Mouse (Mus musculus) forebrain, embryonic 15.5 days (tissue): ENCODE data around the gene Olfr1294. TPM values are rescaled to one million over a fixed set of nuclear protein-coding genes. Genes with fewer than 3 reads are reported as not detected.

Experiments
- ATAC-seq: fragments of 200-750 bp; cut with Nextera tagmentation; replicated peaks from 2 replicates; pipeline ENCODE4 v1.8.0; 2017; ENCODE audit warnings: mild to moderate bottlenecking, moderate TSS enrichment, moderate library complexity
- H3K27ac ChIP-seq: fragments of 300-500 bp; sonication (generic); replicated peaks from 2 replicates; pipeline ENCODE4 v1.5.1; 2015; ENCODE audit warnings: mild to moderate bottlenecking, inconsistent platforms
- H3K27me3 ChIP-seq: fragments of 300-500 bp; sonication (generic); 2 replicates; pipeline ENCODE4 v1.6.1; 2015; ENCODE audit warnings: inconsistent platforms
- H3K36me3 ChIP-seq: fragments of 300-500 bp; sonication (generic); 2 replicates; pipeline ENCODE4 v1.6.1; 2015; ENCODE audit warnings: mild to moderate bottlenecking, inconsistent platforms
- H3K4me1 ChIP-seq: fragments of 300-500 bp; sonication (generic); 2 replicates; pipeline ENCODE4 v1.6.1; 2015; ENCODE audit warnings: inconsistent platforms
- H3K4me2 ChIP-seq: fragments of 300-500 bp; sonication (generic); replicated peaks from 2 replicates; pipeline ENCODE4 v1.6.1; 2015; ENCODE audit warnings: mild to moderate bottlenecking, inconsistent platforms
- H3K4me3 ChIP-seq: fragments of 300-500 bp; sonication (generic); 2 replicates; pipeline ENCODE4 v1.5.1; 2015; ENCODE audit warnings: mild to moderate bottlenecking, inconsistent platforms
- H3K9ac ChIP-seq: fragments of 300-500 bp; sonication (generic); replicated peaks from 2 replicates; pipeline ENCODE4 v1.6.1; 2015; ENCODE audit warnings: mild to moderate bottlenecking, inconsistent platforms
- H3K9me3 ChIP-seq: fragments of 300-500 bp; sonication (generic); 2 replicates; pipeline ENCODE4 v1.6.1; 2016; ENCODE audit warnings: inconsistent platforms
- WGBS: fragments of 180-500 bp; shearing (Covaris S2); methylation state at CpG from one replicate; pipeline ENCODE4 v1.1.7; 2015; ENCODE audit warnings: mixed read lengths; 5-methylcytosine and 5-hydroxymethylcytosine counted together
- polyA plus RNA-seq: library from polyadenylated mRNA; unstranded; fragments of >200 nt; fragmentation: Nextera tagmentation; extraction: Ambion mirVana; gene quantifications from 2 replicates; pipeline ENCODE4 v1.2.1, GENCODE M21; 2015

Olfr1294 gene
- polyA plus RNA-seq: not detected in 2 replicates

DNA sequence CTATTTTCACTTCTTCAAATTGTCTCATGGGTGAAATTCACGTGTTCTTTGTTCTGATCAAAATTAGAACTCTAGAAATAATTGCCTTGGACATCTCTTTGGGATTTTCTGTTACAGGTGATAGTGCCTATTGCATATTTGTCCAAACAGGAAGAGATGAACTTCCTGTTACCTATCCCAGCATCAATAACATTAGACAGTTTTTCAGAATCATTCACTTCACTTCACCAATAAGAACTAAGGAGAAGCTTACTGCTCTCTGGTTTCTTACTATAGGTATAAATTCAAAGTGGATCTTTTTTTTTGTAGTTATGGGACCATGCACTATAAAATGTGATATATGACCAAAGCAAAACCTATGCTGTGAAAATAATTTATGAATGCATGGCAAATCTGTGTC is at the start of gene Olfr1294:
Gene Olfr1294, minus strand, starts transcription at position 101 of the 400 bp plus-strand sequence.
- H3K4me2 ChIP-seq: no peak within 1 kb of the TSS
- WGBS: 40% methylated on average over 1 of the region's 1 CpGs
- no peaks in the 10 kb centered on the region for H3K9me3 ChIP-seq
- H3K36me3 ChIP-seq: no peaks in the 10 kb centered on the region
- H3K4me3 ChIP-seq: no peak within 1 kb of the TSS
- H3K27ac ChIP-seq: no peak within 1 kb of the TSS
- no peak within 1 kb of the TSS for H3K9ac ChIP-seq
- ATAC-seq: no peak
- no peaks in the 10 kb centered on the region for H3K4me1 ChIP-seq
- H3K27me3 ChIP-seq: no peaks in the 10 kb centered on the region

DNA sequence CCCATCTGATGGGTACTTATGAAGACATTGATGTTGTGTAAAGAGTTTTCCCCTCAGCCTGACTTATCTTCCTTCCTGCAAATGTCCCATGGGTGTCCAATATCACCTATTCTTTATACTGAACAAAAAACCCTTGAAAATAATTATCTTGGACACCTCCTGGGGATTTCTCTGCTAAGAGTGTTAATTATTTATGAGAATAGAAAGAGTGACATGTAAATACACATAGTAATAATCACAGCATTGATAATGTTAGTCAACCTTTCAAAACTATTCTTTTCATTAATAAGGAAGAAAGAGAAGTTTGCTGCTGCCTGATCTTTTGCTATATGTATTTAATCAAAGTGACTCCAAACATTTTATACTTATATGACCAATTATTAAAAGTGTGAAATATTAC is 29.5 kb upstream of the Olfr1294 start, which contains the start of gene Olfr1295:
Gene Olfr1295, minus strand, starts transcription at position 101 of the 400 bp plus-strand sequence.
- no peaks in the 10 kb centered on the region for H3K36me3 ChIP-seq
- no peak within 1 kb of the TSS for H3K9ac ChIP-seq
- no peak within 1 kb of the TSS for H3K4me3 ChIP-seq
- H3K9me3 ChIP-seq: no peaks in the 10 kb centered on the region
- no peak within 1 kb of the TSS for H3K4me2 ChIP-seq
- ATAC-seq: no peak
- no peaks in the 10 kb centered on the region for H3K4me1 ChIP-seq
- no peak within 1 kb of the TSS for H3K27ac ChIP-seq
- H3K27me3 ChIP-seq: no peaks in the 10 kb centered on the region

DNA sequence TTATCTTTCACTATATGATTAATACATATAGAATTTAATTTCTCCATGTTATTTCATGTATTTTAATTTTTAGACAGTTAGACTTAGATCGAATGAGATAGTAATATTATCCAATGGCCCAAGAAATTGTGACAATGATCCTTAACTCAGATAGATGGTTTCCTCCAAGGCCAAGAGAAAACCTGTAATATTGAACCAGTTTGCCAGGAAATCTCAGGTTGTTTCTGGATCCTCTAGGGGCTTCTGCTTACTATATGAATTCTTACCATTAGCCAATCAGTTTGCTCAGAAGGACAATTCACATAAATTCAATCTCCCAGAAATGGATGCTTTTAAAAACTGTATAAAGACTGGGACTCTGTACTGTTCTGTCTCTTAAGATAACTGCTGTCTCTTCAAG is 15.2 kb downstream of the Olfr1294 start, which contains the start of gene Olfr1293-ps:
Gene Olfr1293-ps, plus strand, starts transcription at position 301 of the 400 bp plus-strand sequence.
- Histone ChIP-seq H3K9ac (no peak within 1 kb of the TSS), H3K27me3 (no peaks in the 10 kb centered on the region), H3K27ac (no peak within 1 kb of the TSS), H3K4me2 (no peak within 1 kb of the TSS), H3K4me1 (no peaks in the 10 kb centered on the region), H3K4me3 (no peak within 1 kb of the TSS), H3K36me3 (no peaks in the 10 kb centered on the region), H3K9me3 (no peaks in the 10 kb centered on the region)
- WGBS: 93% methylated on average over 1 of the region's 1 CpGs
- no peak for ATAC-seq

DNA sequence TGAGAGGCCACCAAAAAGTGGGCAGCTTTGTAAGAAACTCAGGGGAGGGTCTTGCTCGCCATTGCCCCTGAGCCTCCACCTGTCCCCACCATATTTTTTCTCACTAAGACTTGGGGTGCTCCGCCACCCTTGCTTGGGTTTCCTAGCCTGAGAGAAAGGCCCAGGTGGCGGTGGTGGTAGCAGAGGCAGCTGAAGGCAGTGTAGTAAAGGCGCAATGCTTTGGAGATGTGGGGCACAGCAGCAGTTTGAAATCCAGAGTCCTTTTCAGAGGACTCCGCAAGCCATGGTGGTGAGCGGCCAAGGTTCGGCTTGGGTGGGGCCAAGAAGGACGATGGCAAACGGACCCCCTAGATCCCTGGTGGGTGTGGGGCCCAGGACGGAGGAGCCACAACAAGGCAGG is 22.6 kb downstream of the Olfr1294 start:
- no peak overlapping the region for H3K27ac ChIP-seq
- H3K27me3 ChIP-seq: no peaks in the 10 kb centered on the region
- H3K4me2 ChIP-seq: no peak overlapping the region
- no peaks in the 10 kb centered on the region for H3K4me1 ChIP-seq
- no peak overlapping the region for H3K9ac ChIP-seq
- peaks cover 4% of the 10 kb centered on the region; the same call in 1 of the 2 replicates for H3K9me3 ChIP-seq
- no peak for ATAC-seq
- no peaks in the 10 kb centered on the region for H3K36me3 ChIP-seq
- WGBS: 91% methylated on average over 10 of the region's 10 CpGs
- no peak overlapping the region for H3K4me3 ChIP-seq

DNA sequence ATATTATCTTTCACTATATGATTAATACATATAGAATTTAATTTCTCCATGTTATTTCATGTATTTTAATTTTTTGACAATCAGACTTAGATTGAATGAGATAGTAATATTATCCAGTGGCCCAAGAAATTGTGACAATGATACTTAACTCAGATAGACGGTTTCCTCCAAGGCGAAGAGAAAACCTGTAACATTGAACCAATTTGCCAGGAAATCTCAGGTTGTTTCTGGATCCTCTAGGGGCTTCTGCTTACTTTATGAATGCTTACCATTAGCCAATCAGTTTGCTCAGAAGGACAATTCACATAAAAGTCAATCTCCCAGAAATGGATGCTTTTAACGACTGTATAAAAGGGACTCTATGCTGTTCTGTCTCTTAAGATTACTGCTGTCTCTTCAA is 43.2 kb downstream of the Olfr1294 start, which contains the start of gene Olfr1291-ps1:
Gene Olfr1291-ps1, plus strand, starts transcription at position 301 of the 400 bp plus-strand sequence.
- Histone ChIP-seq H3K4me1 (no peaks in the 10 kb centered on the region), H3K9ac (no peak within 1 kb of the TSS), H3K27ac (no peak within 1 kb of the TSS), H3K27me3 (no peaks in the 10 kb centered on the region), H3K9me3 (no peaks in the 10 kb centered on the region), H3K36me3 (no peaks in the 10 kb centered on the region), H3K4me2 (no peak within 1 kb of the TSS), H3K4me3 (no peak within 1 kb of the TSS)
- 94% methylated on average over 3 of the region's 3 CpGs for WGBS
- no peak for ATAC-seq

DNA sequence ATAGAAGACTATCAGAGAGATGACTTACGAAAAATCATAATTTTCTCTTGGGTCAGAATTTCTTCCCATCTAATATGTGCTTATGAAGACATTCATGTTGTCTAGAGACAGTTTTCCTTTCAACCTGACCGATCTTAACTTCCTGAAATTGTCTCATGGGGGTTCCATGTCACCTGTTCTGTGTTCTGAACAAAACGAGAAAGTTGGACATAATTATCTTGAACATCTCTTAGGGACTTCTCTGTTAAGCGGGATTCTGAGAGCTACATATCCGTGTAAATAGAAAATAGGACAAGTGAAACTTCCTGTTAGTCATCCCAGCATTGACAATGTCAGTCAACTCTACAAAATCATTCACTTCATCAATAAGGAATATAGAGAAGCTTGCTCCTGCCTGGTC is 46.4 kb downstream of the Olfr1294 start, which contains the start of gene Olfr1290:
Gene Olfr1290, minus strand, starts transcription at position 101 of the 400 bp plus-strand sequence.
- 82% methylated on average over 5 of the region's 5 CpGs for WGBS

More for the DNA sequence above, 46.4 kb downstream of the Olfr1294 start, which contains the start of gene Olfr1290:
- no peak within 1 kb of the TSS for H3K4me2 ChIP-seq
- H3K36me3 ChIP-seq: no peaks in the 10 kb centered on the region
- ATAC-seq: no peak
- H3K9me3 ChIP-seq: no peaks in the 10 kb centered on the region
- H3K27me3 ChIP-seq: no peaks in the 10 kb centered on the region
- H3K9ac ChIP-seq: no peak within 1 kb of the TSS
- no peak within 1 kb of the TSS for H3K4me3 ChIP-seq
- H3K4me1 ChIP-seq: no peaks in the 10 kb centered on the region
- no peak within 1 kb of the TSS for H3K27ac ChIP-seq

Other genes with a start within 250 kb of the Olfr1294 start
- not detected in 2 replicates for gene Olfr1279, start 239.7 kb downstream of the Olfr1294 start, polyA plus RNA-seq
- gene Olfr1280, start 226.3 kb downstream of the Olfr1294 start, polyA plus RNA-seq: not detected in 2 replicates
- gene Olfr1281, start 213.8 kb downstream of the Olfr1294 start, polyA plus RNA-seq: not detected in 2 replicates
- gene Olfr1282, start 204.2 kb downstream of the Olfr1294 start, polyA plus RNA-seq: not detected in 2 replicates
- gene Olfr1283, start 173.5 kb downstream of the Olfr1294 start, polyA plus RNA-seq: not detected in 2 replicates
- gene Olfr1284, start 164.8 kb downstream of the Olfr1294 start, polyA plus RNA-seq: not detected in 2 replicates
- not detected in 2 replicates for gene Olfr1286, start 117.2 kb downstream of the Olfr1294 start, polyA plus RNA-seq
- not detected in 2 replicates for gene Olfr1287, start 91.1 kb downstream of the Olfr1294 start, polyA plus RNA-seq
- not detected in 2 replicates for gene Olfr1288, start 66.2 kb downstream of the Olfr1294 start, polyA plus RNA-seq
- gene Olfr1289, start 59.5 kb downstream of the Olfr1294 start, polyA plus RNA-seq: not detected in 2 replicates
- gene Olfr1290, start 46.5 kb downstream of the Olfr1294 start, polyA plus RNA-seq: not detected in 2 replicates
- gene Olfr1291-ps1, start 43.1 kb downstream of the Olfr1294 start, polyA plus RNA-seq: not detected in 2 replicates
- not detected in 2 replicates for gene Olfr1293-ps, start 15.1 kb downstream of the Olfr1294 start, polyA plus RNA-seq
- not detected in 2 replicates for gene Olfr1295, start 29.4 kb upstream of the Olfr1294 start, polyA plus RNA-seq
- not detected in 2 replicates for gene Olfr1297, start 86.2 kb upstream of the Olfr1294 start, polyA plus RNA-seq
- not detected in 2 replicates for gene Olfr1298, start 108.9 kb upstream of the Olfr1294 start, polyA plus RNA-seq
- gene Olfr1299, start 121.1 kb upstream of the Olfr1294 start, polyA plus RNA-seq: not detected in 2 replicates
- not detected in 2 replicates for gene Olfr1301, start 210.7 kb upstream of the Olfr1294 start, polyA plus RNA-seq
- not detected in 2 replicates for gene Olfr1302, start 237.1 kb upstream of the Olfr1294 start, polyA plus RNA-seq